Mouse (Mus musculus) limb, embryonic 13.5 days (tissue): ENCODE data around the gene Spta1. TPM values are rescaled to one million over a fixed set of nuclear protein-coding genes. Genes with fewer than 3 reads are reported as not detected.

Experiments
- polyA plus RNA-seq: library from polyadenylated mRNA; unstranded; fragments of >200 nt; fragmentation: Nextera tagmentation; extraction: Ambion mirVana; gene quantifications from 2 replicates; pipeline ENCODE4 v1.2.1, GENCODE M21; 2015

The Spta1 gene
- polyA plus RNA-seq, 1 experiment from 2014 or later = 0.27 TPM

Other genes starting within 250 kb of the Spta1 start
- 1.1 and 1.7 TPM in 2 replicates for gene Mndal, start 230.3 kb upstream of the Spta1 start, polyA plus RNA-seq
- 0.70 and 0.78 TPM in 2 replicates for gene Ifi203, start 230.1 kb upstream of the Spta1 start, polyA plus RNA-seq
- gene Ifi202b, start 190.0 kb upstream of the Spta1 start, polyA plus RNA-seq = 0.57 and 0.60 TPM in 2 replicates
- 0.22 and 0.29 TPM in 2 replicates for gene Ifi205, start 141.0 kb upstream of the Spta1 start, polyA plus RNA-seq
- gene Olfr433, start 132.1 kb upstream of the Spta1 start, polyA plus RNA-seq = 0.05 TPM in 1 of 2 replicates, not detected in the other
- not detected in 2 replicates for gene Olfr432, start 123.6 kb upstream of the Spta1 start, polyA plus RNA-seq
- gene Olfr430, start 106.2 kb upstream of the Spta1 start, polyA plus RNA-seq = not detected in 2 replicates
- not detected in 2 replicates for gene Olfr429, start 88.4 kb upstream of the Spta1 start, polyA plus RNA-seq
- gene Olfr427, start 75.9 kb upstream of the Spta1 start, polyA plus RNA-seq = not detected in 2 replicates
- gene Olfr231, start 51.6 kb upstream of the Spta1 start, polyA plus RNA-seq = not detected in 2 replicates
- gene Olfr424, start 41.3 kb upstream of the Spta1 start, polyA plus RNA-seq = not detected in 2 replicates
- gene Olfr420, start 17.1 kb upstream of the Spta1 start, polyA plus RNA-seq = not detected in 2 replicates
- not detected in 2 replicates for gene Olfr419, start 79.3 kb downstream of the Spta1 start, polyA plus RNA-seq
- gene Mptx1, start 157.7 kb downstream of the Spta1 start, polyA plus RNA-seq = not detected in 2 replicates
- gene Olfr417, start 192.3 kb downstream of the Spta1 start, polyA plus RNA-seq = not detected in 2 replicates
- gene Olfr248, start 218.3 kb downstream of the Spta1 start, polyA plus RNA-seq = not detected in 2 replicates